Mouse (Mus musculus) yolk sac, embryonic 10.5 days (tissue): Measurements from ENCODE around the gene Pdzd2.

Experiments used
- DNase-seq: peaks from one replicate; pipeline ENCODE4 v3.0.0-alpha.2; 2017; ENCODE audit warnings: low spot score

Gene Pdzd2

GRCm38 (mm10) chr15:12667760-12668520 is 71.8 kb downstream of the Pdzd2 start:
- no peak for DNase-seq

- no peak for DNase-seq
These were observed 73.8 kb downstream of the Pdzd2 start for GRCm38 (mm10) chr15:12665946-12666345.

GRCm38 (mm10) chr15:12663351-12663750 is 76.4 kb downstream of the Pdzd2 start:
- no peak for DNase-seq

- DNase-seq: no peak
These were observed 79.4 kb downstream of the Pdzd2 start for GRCm38 (mm10) chr15:12660320-12660719.

DNA sequence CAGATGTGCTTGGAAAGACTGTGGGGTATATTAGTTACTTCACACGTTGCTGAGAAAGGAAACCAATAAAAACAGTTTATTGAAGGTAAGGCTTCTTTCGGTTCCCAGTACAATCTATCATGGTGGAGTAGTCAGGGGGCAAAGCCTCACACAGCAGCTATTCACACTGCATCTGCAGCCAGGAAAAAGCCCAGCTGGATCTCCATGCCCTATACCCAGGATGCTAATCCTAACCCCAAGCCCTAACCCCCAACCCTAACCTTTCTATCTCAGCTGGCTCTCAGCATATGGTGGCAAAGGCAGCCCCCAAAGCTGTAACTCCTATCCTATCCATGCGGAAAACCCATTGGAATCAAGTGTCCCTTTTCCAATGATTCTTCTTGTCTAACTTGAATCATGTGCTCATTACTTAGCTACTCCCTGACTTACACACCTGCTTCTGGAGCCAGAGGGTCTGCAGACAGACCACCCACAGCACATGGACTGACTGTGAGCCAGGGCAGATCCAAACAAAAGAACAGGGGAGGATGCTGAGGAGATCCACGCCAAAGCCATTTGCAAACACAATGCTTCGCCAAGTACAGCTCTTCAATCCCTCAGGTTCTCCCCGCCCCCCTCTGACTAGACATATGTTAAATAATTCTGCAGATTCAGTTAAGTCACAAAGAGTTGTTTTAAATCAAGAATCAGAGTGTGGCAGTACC is 83.6 kb downstream of the Pdzd2 start:
- DNase-seq: no peak

DNA sequence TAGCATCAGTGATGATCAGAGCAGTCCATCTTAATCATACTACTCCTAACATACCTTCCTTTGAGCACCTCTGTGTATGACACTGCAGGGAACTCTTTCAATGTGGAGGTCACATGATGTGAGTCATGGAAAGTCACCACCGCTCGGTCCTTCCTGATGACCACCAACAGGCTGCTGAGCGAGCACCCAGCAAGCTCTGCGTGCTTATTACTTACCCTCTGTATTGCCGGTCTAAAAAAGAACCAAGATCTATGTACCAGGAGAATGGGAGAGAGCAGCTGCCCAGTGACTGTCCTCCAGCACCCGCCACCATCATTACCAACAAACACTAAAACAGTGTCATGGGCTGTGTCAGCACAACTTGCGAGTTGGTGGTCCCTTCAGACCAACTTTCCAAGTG is 84.4 kb downstream of the Pdzd2 start:
- no peak for DNase-seq

DNA sequence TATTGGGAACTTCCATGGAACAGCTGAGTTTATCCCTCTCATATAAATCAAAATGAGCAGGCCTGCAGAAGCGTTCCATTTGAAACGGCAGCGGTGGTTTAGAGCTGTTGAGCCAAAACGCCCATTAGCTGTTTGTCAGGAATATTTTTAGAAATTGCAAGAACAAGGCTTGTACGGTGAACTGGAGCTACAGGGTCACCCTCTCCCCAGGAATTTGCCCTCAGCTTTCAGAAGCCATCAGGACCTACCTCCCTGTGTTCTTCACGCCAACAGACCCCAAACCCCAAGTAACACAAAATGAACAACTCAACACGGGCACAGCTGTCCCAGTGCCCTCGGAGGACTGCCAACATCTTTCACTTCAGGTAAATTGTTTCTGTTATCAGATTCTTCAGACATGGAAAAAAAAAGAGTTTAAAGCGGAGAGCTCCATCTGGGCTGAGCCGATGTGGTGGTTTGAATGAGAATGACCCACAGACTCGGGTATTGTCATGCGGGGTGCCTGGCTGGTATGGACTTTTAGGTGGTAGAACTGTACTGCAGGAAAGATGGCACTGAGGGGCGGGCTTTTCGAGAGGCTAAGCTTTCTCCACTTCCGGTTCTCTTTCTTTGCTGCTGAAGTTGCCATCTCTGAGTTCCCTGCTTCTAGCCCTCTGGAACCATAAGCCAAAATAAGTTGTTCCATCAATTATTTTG is 87.2 kb downstream of the Pdzd2 start:
- DNase-seq: no peak

DNA sequence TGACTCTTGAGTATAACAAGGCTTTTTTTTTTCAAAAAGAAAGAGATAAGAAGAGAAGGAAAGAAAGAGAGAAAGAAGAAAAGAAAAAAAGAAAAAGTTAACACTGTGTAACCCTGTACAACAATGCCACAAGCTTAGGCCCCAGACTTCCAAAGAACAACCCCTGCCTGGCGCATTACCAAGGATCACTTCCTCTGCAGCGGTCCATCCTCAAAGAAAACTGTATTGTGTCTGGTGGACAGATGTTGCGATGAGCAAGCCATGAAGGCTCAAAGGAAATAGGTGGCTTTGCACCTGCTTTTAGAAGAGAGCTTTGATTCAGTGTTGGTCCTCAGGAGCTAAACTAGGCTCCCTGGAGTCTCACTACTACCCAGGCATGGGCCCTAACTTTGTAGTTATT is 89.5 kb downstream of the Pdzd2 start:
- DNase-seq: no peak

DNA sequence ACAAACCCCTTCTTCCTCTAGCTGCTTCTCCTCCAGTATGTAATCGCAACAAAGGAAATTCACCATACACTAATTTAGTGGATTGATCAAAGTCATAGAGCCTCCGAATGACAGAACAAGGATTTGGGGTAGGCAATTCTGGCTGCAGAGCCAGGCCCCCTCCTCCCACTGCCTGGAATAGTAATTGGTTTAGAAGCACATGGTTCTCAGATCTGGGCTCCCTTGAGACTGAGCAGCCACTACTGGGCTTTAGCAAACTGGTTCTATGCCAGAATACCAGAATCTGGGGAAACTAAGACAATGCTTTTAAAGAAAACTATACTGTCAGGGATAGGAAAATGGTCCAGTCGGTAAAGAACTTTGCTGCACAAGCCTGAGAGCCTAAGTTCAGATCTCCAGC is 90.0 kb downstream of the Pdzd2 start:
- DNase-seq: no peak

DNA sequence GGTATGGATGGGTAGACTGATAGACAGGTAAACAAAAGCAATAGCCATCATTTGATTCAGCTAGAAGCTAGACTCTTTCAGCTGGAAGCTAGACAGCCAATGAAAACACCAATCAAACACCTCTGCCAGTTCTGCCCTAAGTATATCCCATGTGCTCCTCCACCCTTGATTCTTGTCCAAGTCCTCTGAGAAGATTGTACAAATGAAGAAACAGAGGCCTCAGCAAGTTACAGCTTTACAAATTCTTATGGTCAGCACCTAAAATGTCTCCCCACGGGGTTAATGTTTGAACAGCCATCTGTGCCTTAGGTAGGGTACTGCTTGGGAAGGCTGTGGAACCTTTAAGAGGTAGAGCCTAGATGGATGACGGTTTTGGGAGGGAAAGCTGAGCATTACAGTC is 90.6 kb downstream of the Pdzd2 start:
- no peak for DNase-seq

DNA sequence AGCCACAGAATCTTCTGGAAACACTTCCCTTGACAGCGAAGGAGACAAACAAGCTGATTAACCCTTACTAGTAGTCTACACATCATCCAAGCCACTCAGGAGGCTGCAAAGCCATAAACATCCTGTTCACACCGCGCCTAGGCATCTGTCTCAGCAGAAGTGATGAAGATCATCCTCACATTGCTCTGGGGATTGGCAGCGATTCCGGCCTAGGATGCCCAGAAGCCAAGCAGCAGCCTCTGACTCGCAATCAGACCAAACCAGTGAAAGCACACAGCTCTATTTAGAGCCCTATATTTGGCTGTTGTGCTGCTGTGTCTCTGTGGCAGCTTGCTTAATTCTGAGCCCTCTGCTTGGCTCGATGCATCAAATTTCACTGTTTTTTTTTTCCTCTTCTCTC is 99.0 kb downstream of the Pdzd2 start:
- no peak for DNase-seq

- no peak for DNase-seq
These were observed 99.9 kb downstream of the Pdzd2 start for GRCm38 (mm10) chr15:12639776-12640175.

DNA sequence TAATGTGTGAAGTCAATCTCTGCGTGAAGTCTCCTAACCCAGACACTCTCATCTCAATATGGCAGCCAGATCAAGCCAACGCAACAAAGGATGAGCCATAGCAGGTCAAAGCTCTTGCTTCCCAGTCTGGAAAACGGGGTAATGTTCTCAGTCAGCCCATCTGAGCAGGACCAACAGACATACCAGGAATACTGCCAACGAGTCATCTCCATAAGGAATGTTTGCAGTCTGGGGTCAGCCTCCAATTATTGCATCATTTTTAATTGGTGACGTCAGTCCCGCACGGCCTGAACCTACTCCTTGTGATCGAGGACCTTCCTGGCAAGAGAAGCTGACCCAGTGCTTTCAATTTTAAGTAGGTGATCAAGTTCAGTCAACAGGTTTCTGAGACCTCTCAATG is 100.5 kb downstream of the Pdzd2 start:
- no peak for DNase-seq

DNA sequence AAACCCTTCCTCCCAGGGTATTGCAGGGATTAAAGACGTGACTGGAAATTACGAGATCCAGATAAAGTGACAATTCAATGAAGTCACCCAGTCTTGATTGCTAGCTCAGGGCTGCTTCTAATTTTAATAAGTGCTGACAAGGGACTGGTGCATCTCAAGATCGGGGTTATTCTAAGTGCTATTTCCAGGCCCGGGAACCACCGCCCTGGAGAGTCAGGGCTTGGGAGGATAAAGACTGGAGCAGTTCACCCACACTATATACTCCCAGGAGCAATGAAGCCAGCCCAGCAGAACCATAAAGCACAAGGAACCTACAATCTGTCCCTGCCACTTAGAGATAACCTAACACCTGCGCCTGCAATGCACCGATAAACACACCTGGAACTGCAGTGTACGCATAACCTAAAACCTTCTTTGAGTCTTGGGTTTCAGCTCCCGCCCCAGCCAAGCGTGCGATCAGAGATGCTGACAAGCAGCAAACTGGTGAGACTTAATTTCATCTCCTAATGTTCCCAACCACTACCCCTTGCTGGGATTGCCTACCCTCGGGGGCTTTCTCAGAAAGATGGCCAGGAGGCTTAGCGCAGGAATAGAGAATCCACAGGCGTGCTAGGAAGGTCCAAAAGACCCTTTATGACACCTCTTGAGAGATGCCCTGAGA is 101.2 kb downstream of the Pdzd2 start:
- DNase-seq: no peak

DNA sequence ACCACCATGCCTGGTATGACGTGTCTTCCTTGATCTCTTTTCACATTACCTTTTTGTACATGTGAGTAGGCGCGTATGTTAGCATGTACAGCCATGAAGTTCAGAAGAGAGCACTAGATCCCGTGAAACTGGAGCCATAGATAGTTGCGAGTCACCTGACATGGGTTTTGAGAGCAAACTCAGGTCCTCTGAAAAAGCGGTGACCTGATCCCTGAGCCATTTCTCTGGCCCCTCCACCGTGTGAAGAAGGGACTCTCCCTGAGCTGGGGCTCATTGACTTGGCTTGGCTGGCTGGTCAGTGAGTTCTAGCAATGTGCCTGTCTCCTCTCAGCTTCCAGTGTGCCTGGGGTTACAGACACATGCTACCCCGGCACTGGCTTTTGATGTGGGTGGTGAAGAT is 102.2 kb downstream of the Pdzd2 start:
- DNase-seq: no peak

GRCm38 (mm10) chr15:12636386-12636785 is 103.3 kb downstream of the Pdzd2 start:
- no peak for DNase-seq

- DNase-seq: no peak
These were observed 104.8 kb downstream of the Pdzd2 start for GRCm38 (mm10) chr15:12634921-12635320.

- no peak for DNase-seq
These were observed 110.6 kb downstream of the Pdzd2 start for GRCm38 (mm10) chr15:12629164-12629563.

DNA sequence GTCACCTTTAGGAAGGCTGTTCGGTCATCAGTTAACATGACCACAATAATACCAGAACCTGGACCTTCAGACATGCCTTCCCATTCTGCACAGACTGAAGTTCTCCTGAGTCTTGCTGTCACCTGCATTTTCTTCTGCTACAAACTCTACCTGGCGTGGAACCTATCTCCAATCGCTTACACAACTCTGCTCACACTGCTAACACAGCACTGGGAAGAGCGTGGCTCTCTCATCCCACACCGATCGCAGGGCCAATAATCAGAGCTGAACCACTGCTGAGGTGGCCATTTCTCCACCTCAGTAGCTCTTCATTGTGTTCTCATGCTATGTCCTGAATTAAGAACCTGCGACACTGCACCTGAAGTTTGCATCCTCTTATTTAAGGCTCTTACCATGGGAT is 111.3 kb downstream of the Pdzd2 start:
- DNase-seq: no peak

- no peak for DNase-seq
These were observed 112.8 kb downstream of the Pdzd2 start for GRCm38 (mm10) chr15:12626930-12627329.

- DNase-seq: no peak
These were observed 113.6 kb downstream of the Pdzd2 start for GRCm38 (mm10) chr15:12626166-12626565.

- DNase-seq: no peak
These were observed 114.2 kb downstream of the Pdzd2 start for GRCm38 (mm10) chr15:12625524-12625923.

- DNase-seq: no peak
These were observed 116.2 kb downstream of the Pdzd2 start for GRCm38 (mm10) chr15:12623521-12623920.
